Mouse (Mus musculus): ENCODE results near the gene Bclaf1. TPM values are rescaled to one million over a fixed set of nuclear protein-coding genes. Genes with fewer than 3 reads are reported as not detected.

Gene Bclaf1
- total RNA-seq, 2 experiments from 2014 or later, result 83.8 to 128 TPM

GRCm38 (mm10) chr10:20313941-20314340, 1.7 kb downstream of the Bclaf1 start:
- DNase-seq (ENCODE audit: low spot score in 2 of 2), result no peak

GRCm38 (mm10) chr10:20314797-20315196, 2.5 kb downstream of the Bclaf1 start:
- no peak for DNase-seq (ENCODE audit: low spot score in 2 of 2)

GRCm38 (mm10) chr10:20317466-20317865, 5.2 kb downstream of the Bclaf1 start:
- no peak for DNase-seq (ENCODE audit: low spot score in 2 of 2)

- no peak for DNase-seq (ENCODE audit: low spot score in 2 of 2)
These were observed 14.0 kb downstream of the Bclaf1 start for GRCm38 (mm10) chr10:20326226-20326625.

GRCm38 (mm10) chr10:20331262-20331661, 19.0 kb downstream of the Bclaf1 start:
- DNase-seq (ENCODE audit: low spot score in 2 of 2), result no peak

- no peak for DNase-seq (ENCODE audit: low spot score in 2 of 2)
These were observed 25.6 kb downstream of the Bclaf1 start for GRCm38 (mm10) chr10:20337872-20338271.

GRCm38 (mm10) chr10:20345736-20346135, 33.5 kb downstream of the Bclaf1 start:
- no peak for DNase-seq (ENCODE audit: low spot score in 2 of 2)

- DNase-seq (ENCODE audit: low spot score in 2 of 2), result peak; percentile 90 to 91
These were observed 35.3 kb downstream of the Bclaf1 start, which contains the start of gene Mtfr2 for GRCm38 (mm10) chr10:20347285-20348214. Gene Mtfr2, plus strand, starts transcription at chr10:20347770.

- no peak for DNase-seq (ENCODE audit: low spot score in 2 of 2)
These were observed 36.6 kb downstream of the Bclaf1 start for GRCm38 (mm10) chr10:20348894-20349293.

GRCm38 (mm10) chr10:20361542-20362449, 49.5 kb downstream of the Bclaf1 start:
- DNase-seq (ENCODE audit: low spot score in 2 of 2), result no peak

- no peak for DNase-seq (ENCODE audit: low spot score in 2 of 2)
These were observed 50.3 kb downstream of the Bclaf1 start for GRCm38 (mm10) chr10:20362450-20363118.

- DNase-seq (ENCODE audit: low spot score in 2 of 2), result no peak
These were observed 59.8 kb downstream of the Bclaf1 start for GRCm38 (mm10) chr10:20372046-20372445.

- no peak for DNase-seq (ENCODE audit: low spot score in 2 of 2)
These were observed 65.4 kb downstream of the Bclaf1 start for GRCm38 (mm10) chr10:20377621-20378020.

- no peak for DNase-seq (ENCODE audit: low spot score in 2 of 2)
These were observed 66.9 kb downstream of the Bclaf1 start for GRCm38 (mm10) chr10:20379071-20379735.

GRCm38 (mm10) chr10:20380798-20381197, 68.5 kb downstream of the Bclaf1 start:
- DNase-seq (ENCODE audit: low spot score in 2 of 2), result no peak

- DNase-seq (ENCODE audit: low spot score in 2 of 2), result no peak
These were observed 69.1 kb downstream of the Bclaf1 start for GRCm38 (mm10) chr10:20381352-20381751.

- DNase-seq (ENCODE audit: low spot score in 2 of 2), result no peak
These were observed 70.6 kb downstream of the Bclaf1 start for GRCm38 (mm10) chr10:20382807-20383419.

GRCm38 (mm10) chr10:20390568-20390967, 78.3 kb downstream of the Bclaf1 start:
- no peak for DNase-seq (ENCODE audit: low spot score in 2 of 2)

Data from adrenal gland, adult 18-20 months (tissue).